Mouse (Mus musculus) naive thymus-derived CD4-positive, alpha-beta T cell, adult 2 months (primary cell): ENCODE measurements around the gene Ppp2r2c.
A peak's percentile ranks its signal among the peaks of the same experiment; 100 is the strongest.

Source experiments
- DNase-seq: peaks from one replicate; pipeline ENCODE4 v3.0.0-alpha.2; 2011; ENCODE audit warnings: low read depth

The Ppp2r2c gene

GRCm38 (mm10) chr5:36986617-36987016 lies 118.3 kb downstream of the Ppp2r2c start:
- no peak for DNase-seq

GRCm38 (mm10) chr5:36988124-36988780 lies 119.9 kb downstream of the Ppp2r2c start:
- no peak for DNase-seq

- DNase-seq: peak; percentile 95
These were observed 120.7 kb downstream of the Ppp2r2c start, which contains the start of gene Wfs1 for GRCm38 (mm10) chr5:36988781-36989624. Gene Wfs1, minus strand, starts transcription at chr5:36989205.

- DNase-seq: no peak
These were observed 121.3 kb downstream of the Ppp2r2c start for GRCm38 (mm10) chr5:36989625-36989977.

- DNase-seq: no peak
These were observed 121.9 kb downstream of the Ppp2r2c start for GRCm38 (mm10) chr5:36990196-36990595.

GRCm38 (mm10) chr5:36990631-36991350 lies 122.5 kb downstream of the Ppp2r2c start:
- DNase-seq: no peak

GRCm38 (mm10) chr5:36996410-36996809 lies 128.1 kb downstream of the Ppp2r2c start:
- peak; percentile 51 for DNase-seq

GRCm38 (mm10) chr5:36997996-36998395 lies 129.7 kb downstream of the Ppp2r2c start:
- peak; percentile 48 for DNase-seq

- no peak for DNase-seq
These were observed 132.7 kb downstream of the Ppp2r2c start for GRCm38 (mm10) chr5:37001002-37001401.

- DNase-seq: peak; percentile 83
These were observed 133.7 kb downstream of the Ppp2r2c start for GRCm38 (mm10) chr5:37002001-37002400.
